Mouse (Mus musculus): ENCODE measurements around the gene S100a11. TPM values are rescaled to one million over a fixed set of nuclear protein-coding genes. Genes with fewer than 3 reads are reported as not detected.
A peak's percentile ranks its signal among the peaks of the same experiment; 100 is the strongest.

Gene S100a11
- polyA plus RNA-seq, 1 experiment from 2014 or later = 790 TPM

GRCm38 (mm10) chr3:93512386-93513101 is 7.7 kb upstream of the S100a11 start:
- H3K4me3 ChIP-seq (ENCODE audit: low read depth, low read length) = no peak overlapping the region
- H3K4me2 ChIP-seq = no peak overlapping the region
- no peaks in the 10 kb centered on the region for H3K36me3 ChIP-seq (ENCODE audit: control insufficient read depth, insufficient read depth, low read length)
- H3K9me3 ChIP-seq (replicated peaks; ENCODE audit: control insufficient read depth, low read length) = no peaks in the 10 kb centered on the region
- no peaks in the 10 kb centered on the region for H3K4me1 ChIP-seq (ENCODE audit: control insufficient read depth, insufficient read depth, low read length)
- H3K9ac ChIP-seq (ENCODE audit: low read depth, low read length) = no peak overlapping the region
- no peak overlapping the region for H3K27ac ChIP-seq (ENCODE audit: low read depth, low read length)
- ATAC-seq (replicated peaks; ENCODE audit: insufficient number of reproducible peaks, low FRiP score, low TSS enrichment) = no peak
- H3K27me3 ChIP-seq (ENCODE audit: control insufficient read depth, insufficient read depth, low read length) = no peaks in the 10 kb centered on the region
- WGBS (ENCODE audit: insufficient replicate concordance) = 79% methylated on average over 7 of the region's 7 CpGs

DNA sequence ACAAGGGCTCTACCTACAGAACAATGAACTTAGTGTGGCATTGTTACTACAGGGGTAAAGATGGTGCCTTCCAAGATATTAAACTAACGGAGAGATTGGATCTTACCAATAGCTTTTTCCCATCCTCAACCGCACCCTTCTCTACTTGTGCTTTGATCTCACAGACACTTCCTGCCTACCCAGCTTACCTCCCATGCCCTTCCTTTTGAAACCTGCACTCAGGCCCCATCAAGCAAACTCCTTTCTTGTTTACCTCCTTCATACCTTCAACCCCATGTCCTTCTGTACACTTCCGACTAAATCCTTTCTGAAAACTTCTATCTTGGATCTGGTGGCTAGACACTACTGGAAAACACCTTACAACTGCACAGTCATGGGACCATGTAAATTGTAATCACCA is 5.7 kb upstream of the S100a11 start:
- Histone ChIP-seq H3K9me3 (replicated peaks; ENCODE audit: control insufficient read depth, low read length) (no peaks in the 10 kb centered on the region), H3K27me3 (ENCODE audit: control insufficient read depth, insufficient read depth, low read length) (no peaks in the 10 kb centered on the region), H3K4me3 (ENCODE audit: low read depth, low read length) (no peak overlapping the region), H3K4me1 (ENCODE audit: control insufficient read depth, insufficient read depth, low read length) (no peaks in the 10 kb centered on the region), H3K9ac (ENCODE audit: low read depth, low read length) (no peak overlapping the region), H3K4me2 (no peak overlapping the region), H3K36me3 (ENCODE audit: control insufficient read depth, insufficient read depth, low read length) (no peaks in the 10 kb centered on the region), H3K27ac (ENCODE audit: low read depth, low read length) (no peak overlapping the region)
- WGBS (ENCODE audit: insufficient replicate concordance) = 92% methylated on average over 3 of the region's 3 CpGs
- ATAC-seq (replicated peaks; ENCODE audit: insufficient number of reproducible peaks, low FRiP score, low TSS enrichment) = no peak

DNA sequence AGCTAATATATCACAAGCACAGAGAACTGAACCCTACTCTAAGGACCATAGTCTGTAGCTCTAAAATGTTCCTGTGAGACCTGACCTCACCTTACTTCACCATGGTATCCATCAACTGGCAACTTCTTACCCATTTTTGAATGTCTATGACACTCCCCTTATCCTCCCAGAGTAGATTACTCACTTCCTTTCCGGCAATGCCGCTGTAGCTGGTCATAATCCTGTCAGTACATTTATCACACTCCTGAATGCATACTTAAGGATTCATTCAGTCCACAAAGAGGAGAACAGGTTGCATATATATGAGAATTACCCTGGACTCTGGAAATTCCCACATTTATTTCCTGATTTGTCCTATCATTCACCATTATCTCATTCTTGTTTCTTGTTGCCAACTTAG is 2.9 kb upstream of the S100a11 start:
- H3K4me3 ChIP-seq (ENCODE audit: low read depth, low read length) = no peak overlapping the region
- H3K4me1 ChIP-seq (ENCODE audit: control insufficient read depth, insufficient read depth, low read length) = peaks cover 8% of the 10 kb centered on the region; the same call in 1 of the 2 replicates
- H3K27me3 ChIP-seq (ENCODE audit: control insufficient read depth, insufficient read depth, low read length) = no peaks in the 10 kb centered on the region
- no peaks in the 10 kb centered on the region for H3K36me3 ChIP-seq (ENCODE audit: control insufficient read depth, insufficient read depth, low read length)
- no peak overlapping the region for H3K9ac ChIP-seq (ENCODE audit: low read depth, low read length)
- H3K9me3 ChIP-seq (replicated peaks; ENCODE audit: control insufficient read depth, low read length) = no peaks in the 10 kb centered on the region
- ATAC-seq (replicated peaks; ENCODE audit: insufficient number of reproducible peaks, low FRiP score, low TSS enrichment) = no peak
- no peak overlapping the region for H3K4me2 ChIP-seq
- WGBS (ENCODE audit: insufficient replicate concordance) = 62% methylated on average over 2 of the region's 2 CpGs
- no peak overlapping the region for H3K27ac ChIP-seq (ENCODE audit: low read depth, low read length)

- WGBS (ENCODE audit: insufficient replicate concordance) = 48% methylated on average over 5 of the region's 5 CpGs
- Histone ChIP-seq H3K4me2 (peak overlapping the region; percentile 71), H3K4me1 (ENCODE audit: control insufficient read depth, insufficient read depth, low read length) (peaks cover 8% of the 10 kb centered on the region; the same call in 1 of the 2 replicates), H3K27ac (ENCODE audit: low read depth, low read length) (no peak overlapping the region), H3K27me3 (ENCODE audit: control insufficient read depth, insufficient read depth, low read length) (no peaks in the 10 kb centered on the region), H3K9me3 (replicated peaks; ENCODE audit: control insufficient read depth, low read length) (no peaks in the 10 kb centered on the region), H3K9ac (ENCODE audit: low read depth, low read length) (peak overlapping the region; percentile 78), H3K4me3 (ENCODE audit: low read depth, low read length) (peak overlapping the region; percentile 71), H3K36me3 (ENCODE audit: control insufficient read depth, insufficient read depth, low read length) (0 out of 2 replicates have a peak, but pooled peaks cover 3% of the 10 kb centered on the region)
- peak; percentile 48; the same call in 1 of the 2 replicates for ATAC-seq (replicated peaks; ENCODE audit: insufficient number of reproducible peaks, low FRiP score, low TSS enrichment)
Observed at GRCm38 (mm10) chr3:93519856-93520329, 395 bp upstream of the S100a11 start.

DNA sequence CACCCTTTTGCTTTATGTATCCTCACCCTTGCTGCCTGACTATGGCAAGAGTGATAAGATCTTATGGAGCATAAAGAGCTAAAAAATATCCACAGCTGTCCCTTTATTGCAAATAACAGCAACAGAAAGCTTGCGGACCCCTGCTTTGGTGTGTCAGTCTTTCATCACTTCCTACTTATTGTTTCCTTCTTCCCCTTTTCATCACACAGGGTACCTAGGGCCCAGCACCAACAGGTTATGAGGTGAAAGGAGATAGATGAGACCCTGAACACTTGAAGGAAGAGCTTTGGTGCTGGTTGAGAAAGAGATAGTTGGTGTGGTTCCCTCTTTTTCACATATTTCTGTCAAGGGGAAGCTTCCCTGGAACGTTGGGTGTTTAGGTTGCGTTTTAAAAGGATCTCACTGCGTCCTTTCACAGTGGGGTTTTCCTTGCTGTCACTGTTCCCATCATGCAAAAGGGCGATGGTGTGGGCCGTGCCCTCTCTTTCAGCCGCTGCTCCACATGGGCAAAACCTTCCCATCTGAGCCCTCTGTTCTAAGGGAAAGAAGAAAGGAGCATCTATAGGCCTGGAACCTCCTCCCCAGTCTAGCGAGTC is 1.3 kb downstream of the S100a11 start:
- H3K9ac ChIP-seq (ENCODE audit: low read depth, low read length) = no peak overlapping the region
- WGBS (ENCODE audit: insufficient replicate concordance) = 79% methylated on average over 8 of the region's 8 CpGs

GRCm38 (mm10) chr3:93522611-93523010 is 2.3 kb downstream of the S100a11 start:
- no peak for ATAC-seq (replicated peaks; ENCODE audit: insufficient number of reproducible peaks, low FRiP score, low TSS enrichment)
- WGBS (ENCODE audit: insufficient replicate concordance) = 35% methylated on average over 7 of the region's 7 CpGs
- H3K4me3 ChIP-seq (ENCODE audit: low read depth, low read length) = no peak overlapping the region
- no peaks in the 10 kb centered on the region for H3K9me3 ChIP-seq (replicated peaks; ENCODE audit: control insufficient read depth, low read length)
- H3K4me1 ChIP-seq (ENCODE audit: control insufficient read depth, insufficient read depth, low read length) = peaks cover 8% of the 10 kb centered on the region; the same call in 1 of the 2 replicates
- H3K4me2 ChIP-seq = peak overlapping the region; percentile 21; the same call in 1 of the 2 replicates
- H3K9ac ChIP-seq (ENCODE audit: low read depth, low read length) = no peak overlapping the region
- no peak overlapping the region for H3K27ac ChIP-seq (ENCODE audit: low read depth, low read length)
- 0 out of 2 replicates have a peak, but pooled peaks cover 3% of the 10 kb centered on the region for H3K36me3 ChIP-seq (ENCODE audit: control insufficient read depth, insufficient read depth, low read length)
- no peaks in the 10 kb centered on the region for H3K27me3 ChIP-seq (ENCODE audit: control insufficient read depth, insufficient read depth, low read length)

More for the DNA sequence above, 1.3 kb downstream of the S100a11 start:
- Histone ChIP-seq H3K4me1 (ENCODE audit: control insufficient read depth, insufficient read depth, low read length) (peaks cover 8% of the 10 kb centered on the region; the same call in 1 of the 2 replicates), H3K27ac (ENCODE audit: low read depth, low read length) (no peak overlapping the region), H3K27me3 (ENCODE audit: control insufficient read depth, insufficient read depth, low read length) (no peaks in the 10 kb centered on the region), H3K36me3 (ENCODE audit: control insufficient read depth, insufficient read depth, low read length) (0 out of 2 replicates have a peak, but pooled peaks cover 3% of the 10 kb centered on the region), H3K4me3 (ENCODE audit: low read depth, low read length) (peak overlapping the region; percentile 71; the same call in 1 of the 2 replicates), H3K4me2 (peak overlapping the region; percentile 71), H3K9me3 (replicated peaks; ENCODE audit: control insufficient read depth, low read length) (no peaks in the 10 kb centered on the region)
- no peak for ATAC-seq (replicated peaks; ENCODE audit: insufficient number of reproducible peaks, low FRiP score, low TSS enrichment)

DNA sequence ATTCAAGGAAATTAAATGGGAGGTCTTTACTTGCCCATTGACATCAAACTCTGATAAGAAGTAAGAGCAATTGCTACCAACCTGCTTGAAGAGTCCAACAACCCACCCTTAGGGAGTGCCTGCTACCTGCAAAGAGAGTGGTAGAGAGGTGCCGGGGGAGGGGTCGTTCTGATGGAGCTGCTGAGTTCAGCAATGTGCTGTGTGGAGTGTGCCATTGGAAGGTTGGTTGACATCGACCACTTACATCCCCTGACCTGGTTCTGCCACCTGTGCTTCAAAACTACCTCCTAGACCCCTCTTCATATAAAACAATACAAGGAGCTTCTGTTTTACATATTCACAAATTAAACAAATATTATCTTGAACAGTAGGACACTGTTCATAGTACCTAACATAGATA is 7.0 kb downstream of the S100a11 start:
- Histone ChIP-seq H3K36me3 (ENCODE audit: control insufficient read depth, insufficient read depth, low read length) (0 out of 2 replicates have a peak, but pooled peaks cover 3% of the 10 kb centered on the region), H3K9me3 (replicated peaks; ENCODE audit: control insufficient read depth, low read length) (no peaks in the 10 kb centered on the region), H3K27me3 (ENCODE audit: control insufficient read depth, insufficient read depth, low read length) (no peaks in the 10 kb centered on the region), H3K4me1 (ENCODE audit: control insufficient read depth, insufficient read depth, low read length) (no peaks in the 10 kb centered on the region), H3K4me2 (no peak overlapping the region), H3K4me3 (ENCODE audit: low read depth, low read length) (no peak overlapping the region), H3K27ac (ENCODE audit: low read depth, low read length) (no peak overlapping the region), H3K9ac (ENCODE audit: low read depth, low read length) (no peak overlapping the region)
- WGBS (ENCODE audit: insufficient replicate concordance) = 79% methylated on average over 3 of the region's 3 CpGs
- ATAC-seq (replicated peaks; ENCODE audit: insufficient number of reproducible peaks, low FRiP score, low TSS enrichment) = no peak

- H3K9ac ChIP-seq (ENCODE audit: low read depth, low read length) = no peak overlapping the region
- no peak overlapping the region for H3K4me3 ChIP-seq (ENCODE audit: low read depth, low read length)
- H3K4me2 ChIP-seq = no peak overlapping the region
- ATAC-seq (replicated peaks; ENCODE audit: insufficient number of reproducible peaks, low FRiP score, low TSS enrichment) = no peak
- no peak overlapping the region for H3K27ac ChIP-seq (ENCODE audit: low read depth, low read length)
- 64% methylated on average over 5 of the region's 5 CpGs for WGBS (ENCODE audit: insufficient replicate concordance)
- H3K27me3 ChIP-seq (ENCODE audit: control insufficient read depth, insufficient read depth, low read length) = no peaks in the 10 kb centered on the region
- no peaks in the 10 kb centered on the region for H3K4me1 ChIP-seq (ENCODE audit: control insufficient read depth, insufficient read depth, low read length)
- H3K9me3 ChIP-seq (replicated peaks; ENCODE audit: control insufficient read depth, low read length) = no peaks in the 10 kb centered on the region
- 0 out of 2 replicates have a peak, but pooled peaks cover 3% of the 10 kb centered on the region for H3K36me3 ChIP-seq (ENCODE audit: control insufficient read depth, insufficient read depth, low read length)
Observed at GRCm38 (mm10) chr3:93528807-93529206, 8.5 kb downstream of the S100a11 start.
